Mouse (Mus musculus): Measurements from ENCODE around the gene Ncam1. TPM values are rescaled to one million over a fixed set of nuclear protein-coding genes. Genes with fewer than 3 reads are reported as not detected.

Ncam1 gene
- polyA plus RNA-seq, 1 experiment from 2014 or later, result 450 TPM

GRCm38 (mm10) chr9:49737166-49737565 is 61.6 kb downstream of the Ncam1 start:
- Histone ChIP-seq H3K9ac (ENCODE audit: low read depth, low read length) (no peak overlapping the region), H3K27ac (ENCODE audit: low read depth, low read length) (no peak overlapping the region), H3K9me3 (ENCODE audit: control insufficient read depth, low read length) (no peaks in the 10 kb centered on the region), H3K4me2 (ENCODE audit: low read length) (no peak overlapping the region), H3K27me3 (replicated peaks; ENCODE audit: control insufficient read depth, insufficient read depth, low read length) (no peaks in the 10 kb centered on the region), H3K36me3 (ENCODE audit: control insufficient read depth, insufficient read depth, low read length) (no peaks in the 10 kb centered on the region), H3K4me1 (ENCODE audit: control insufficient read depth, insufficient read depth, low read depth, low read length) (peaks cover 15% of the 10 kb centered on the region), H3K4me3 (ENCODE audit: low read length) (no peak overlapping the region)
- no peak for ATAC-seq
- WGBS, result 81% methylated on average over 6 of the region's 6 CpGs

- no peaks in the 10 kb centered on the region for H3K9me3 ChIP-seq (ENCODE audit: control insufficient read depth, low read length)
- no peak for ATAC-seq
- peaks cover 19% of the 10 kb centered on the region for H3K4me1 ChIP-seq (ENCODE audit: control insufficient read depth, insufficient read depth, low read depth, low read length)
- H3K36me3 ChIP-seq (ENCODE audit: control insufficient read depth, insufficient read depth, low read length), result no peaks in the 10 kb centered on the region
- H3K4me2 ChIP-seq (ENCODE audit: low read length), result no peak overlapping the region
- H3K27me3 ChIP-seq (replicated peaks; ENCODE audit: control insufficient read depth, insufficient read depth, low read length), result no peaks in the 10 kb centered on the region
- 79% methylated on average over 7 of the region's 7 CpGs for WGBS
- H3K9ac ChIP-seq (ENCODE audit: low read depth, low read length), result no peak overlapping the region
- no peak overlapping the region for H3K4me3 ChIP-seq (ENCODE audit: low read length)
- no peak overlapping the region for H3K27ac ChIP-seq (ENCODE audit: low read depth, low read length)
Observed at GRCm38 (mm10) chr9:49734348-49735007, 64.2 kb downstream of the Ncam1 start.

- ATAC-seq, result no peak; the same call in 1 of the 2 replicates
- Histone ChIP-seq H3K9ac (ENCODE audit: low read depth, low read length) (no peak overlapping the region), H3K36me3 (ENCODE audit: control insufficient read depth, insufficient read depth, low read length) (no peaks in the 10 kb centered on the region), H3K9me3 (ENCODE audit: control insufficient read depth, low read length) (no peaks in the 10 kb centered on the region), H3K4me3 (ENCODE audit: low read length) (no peak overlapping the region), H3K4me1 (ENCODE audit: control insufficient read depth, insufficient read depth, low read depth, low read length) (peaks cover 21% of the 10 kb centered on the region), H3K27me3 (replicated peaks; ENCODE audit: control insufficient read depth, insufficient read depth, low read length) (no peaks in the 10 kb centered on the region), H3K4me2 (ENCODE audit: low read length) (no peak overlapping the region), H3K27ac (ENCODE audit: low read depth, low read length) (no peak overlapping the region)
- 83% methylated on average over 5 of the region's 5 CpGs for WGBS
Observed at GRCm38 (mm10) chr9:49733726-49734125, 65.0 kb downstream of the Ncam1 start.

- Histone ChIP-seq H3K36me3 (ENCODE audit: control insufficient read depth, insufficient read depth, low read length) (no peaks in the 10 kb centered on the region), H3K4me1 (ENCODE audit: control insufficient read depth, insufficient read depth, low read depth, low read length) (peaks cover 18% of the 10 kb centered on the region), H3K27ac (ENCODE audit: low read depth, low read length) (no peak overlapping the region), H3K9ac (ENCODE audit: low read depth, low read length) (no peak overlapping the region), H3K9me3 (ENCODE audit: control insufficient read depth, low read length) (no peaks in the 10 kb centered on the region), H3K27me3 (replicated peaks; ENCODE audit: control insufficient read depth, insufficient read depth, low read length) (no peaks in the 10 kb centered on the region), H3K4me2 (ENCODE audit: low read length) (no peak overlapping the region), H3K4me3 (ENCODE audit: low read length) (no peak overlapping the region)
- no peak for ATAC-seq
- WGBS, result 37% methylated on average over 3 of the region's 3 CpGs
Observed at GRCm38 (mm10) chr9:49729479-49729878, 69.2 kb downstream of the Ncam1 start.

- Histone ChIP-seq H3K9me3 (ENCODE audit: control insufficient read depth, low read length) (no peaks in the 10 kb centered on the region), H3K27me3 (replicated peaks; ENCODE audit: control insufficient read depth, insufficient read depth, low read length) (no peaks in the 10 kb centered on the region), H3K4me2 (ENCODE audit: low read length) (no peak overlapping the region), H3K4me3 (ENCODE audit: low read length) (no peak overlapping the region), H3K36me3 (ENCODE audit: control insufficient read depth, insufficient read depth, low read length) (no peaks in the 10 kb centered on the region), H3K27ac (ENCODE audit: low read depth, low read length) (no peak overlapping the region), H3K4me1 (ENCODE audit: control insufficient read depth, insufficient read depth, low read depth, low read length) (peaks cover 18% of the 10 kb centered on the region), H3K9ac (ENCODE audit: low read depth, low read length) (no peak overlapping the region)
- ATAC-seq, result peak; percentile 55
- 22% methylated on average over 8 of the region's 8 CpGs for WGBS
Observed at GRCm38 (mm10) chr9:49728211-49728610, 70.5 kb downstream of the Ncam1 start.

DNA sequence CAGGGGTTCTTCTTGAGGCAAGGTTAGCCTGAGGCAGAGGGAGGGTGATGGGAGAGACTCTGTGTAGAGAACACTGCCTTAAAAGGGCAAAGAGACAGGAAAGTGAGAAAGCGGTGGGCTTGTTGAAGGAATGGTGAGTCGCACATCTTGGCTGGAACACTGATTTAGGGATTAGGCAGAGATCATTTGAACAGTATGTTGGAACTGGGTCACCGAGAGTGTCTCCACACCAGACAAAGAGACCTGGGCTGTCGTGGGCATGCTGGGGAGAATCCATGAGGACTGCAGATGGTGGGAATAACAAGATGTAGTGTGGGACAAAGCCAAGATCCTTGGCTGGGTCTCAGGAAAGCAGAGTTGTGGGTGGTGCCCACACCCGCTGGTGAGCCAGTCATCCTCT is 76.0 kb downstream of the Ncam1 start:
- Histone ChIP-seq H3K27ac (ENCODE audit: low read depth, low read length) (0 out of 2 replicates have a peak overlapping the region, but pooled peaks have one; percentile 10), H3K27me3 (replicated peaks; ENCODE audit: control insufficient read depth, insufficient read depth, low read length) (no peaks in the 10 kb centered on the region), H3K9me3 (ENCODE audit: control insufficient read depth, low read length) (no peaks in the 10 kb centered on the region), H3K4me1 (ENCODE audit: control insufficient read depth, insufficient read depth, low read depth, low read length) (peaks cover 5% of the 10 kb centered on the region), H3K36me3 (ENCODE audit: control insufficient read depth, insufficient read depth, low read length) (no peaks in the 10 kb centered on the region), H3K4me2 (ENCODE audit: low read length) (no peak overlapping the region), H3K4me3 (ENCODE audit: low read length) (no peak overlapping the region), H3K9ac (ENCODE audit: low read depth, low read length) (no peak overlapping the region)
- 73% methylated on average over 5 of the region's 5 CpGs for WGBS
- peak; percentile 34; the same call in 1 of the 2 replicates for ATAC-seq

DNA sequence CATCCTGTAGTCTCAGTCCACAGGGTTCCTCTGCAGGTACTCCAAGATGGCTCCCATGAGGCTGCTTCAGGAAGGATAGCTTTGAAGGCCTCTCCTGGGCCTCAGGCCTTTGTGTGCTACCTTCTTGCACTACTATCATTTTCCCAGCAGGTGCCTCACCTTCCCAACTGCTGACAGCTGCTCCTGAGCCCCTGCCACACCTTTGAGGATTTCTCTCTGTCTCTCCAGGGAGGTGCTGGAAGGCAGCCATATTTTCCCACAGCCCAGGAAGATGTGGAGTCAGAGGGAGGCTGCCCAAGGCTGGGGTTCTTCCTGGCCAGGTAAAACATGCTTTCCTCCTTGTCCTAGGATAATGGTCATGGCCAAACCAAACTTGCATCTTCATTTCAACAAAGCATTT is 83.6 kb downstream of the Ncam1 start:
- Histone ChIP-seq H3K36me3 (ENCODE audit: control insufficient read depth, insufficient read depth, low read length) (no peaks in the 10 kb centered on the region; the same call in 1 of the 2 replicates), H3K9me3 (ENCODE audit: control insufficient read depth, low read length) (no peaks in the 10 kb centered on the region), H3K4me2 (ENCODE audit: low read length) (no peak overlapping the region), H3K9ac (ENCODE audit: low read depth, low read length) (no peak overlapping the region), H3K4me3 (ENCODE audit: low read length) (no peak overlapping the region), H3K27me3 (replicated peaks; ENCODE audit: control insufficient read depth, insufficient read depth, low read length) (no peaks in the 10 kb centered on the region), H3K4me1 (ENCODE audit: control insufficient read depth, insufficient read depth, low read depth, low read length) (peaks cover 4% of the 10 kb centered on the region), H3K27ac (ENCODE audit: low read depth, low read length) (peak overlapping the region; percentile 54; the same call in 1 of the 2 replicates)
- no peak for ATAC-seq

DNA sequence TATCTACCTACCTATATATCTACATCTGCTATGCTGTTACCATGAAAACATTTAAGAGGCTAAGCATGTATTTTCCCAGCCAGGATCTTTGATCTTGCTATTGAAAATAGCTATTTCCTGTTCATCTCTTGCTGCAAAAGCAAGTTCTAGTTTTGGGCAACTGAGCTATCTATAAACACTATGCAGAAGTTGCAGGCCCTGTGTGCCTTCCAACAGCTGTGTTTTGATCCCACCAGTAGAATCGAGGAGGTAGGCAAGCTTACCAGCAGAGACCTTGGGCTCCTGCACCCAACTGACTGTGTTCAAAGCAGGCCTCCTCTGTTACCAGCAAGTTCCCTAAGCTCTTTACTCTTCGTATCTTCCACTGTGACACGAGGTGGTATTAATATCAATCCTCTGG is 84.6 kb downstream of the Ncam1 start:
- Histone ChIP-seq H3K27ac (ENCODE audit: low read depth, low read length) (no peak overlapping the region), H3K9me3 (ENCODE audit: control insufficient read depth, low read length) (no peaks in the 10 kb centered on the region), H3K4me2 (ENCODE audit: low read length) (no peak overlapping the region), H3K4me1 (ENCODE audit: control insufficient read depth, insufficient read depth, low read depth, low read length) (peaks cover 4% of the 10 kb centered on the region), H3K4me3 (ENCODE audit: low read length) (no peak overlapping the region), H3K27me3 (replicated peaks; ENCODE audit: control insufficient read depth, insufficient read depth, low read length) (no peaks in the 10 kb centered on the region), H3K9ac (ENCODE audit: low read depth, low read length) (no peak overlapping the region), H3K36me3 (ENCODE audit: control insufficient read depth, insufficient read depth, low read length) (no peaks in the 10 kb centered on the region; the same call in 1 of the 2 replicates)
- WGBS, result 58% methylated on average over 3 of the region's 3 CpGs
- ATAC-seq, result no peak

- no peak overlapping the region for H3K27ac ChIP-seq (ENCODE audit: low read depth, low read length)
Observed at GRCm38 (mm10) chr9:49707646-49708045, 91.1 kb downstream of the Ncam1 start.

More at GRCm38 (mm10) chr9:49707646-49708045, 91.1 kb downstream of the Ncam1 start:
- Histone ChIP-seq H3K9me3 (ENCODE audit: control insufficient read depth, low read length) (no peaks in the 10 kb centered on the region), H3K9ac (ENCODE audit: low read depth, low read length) (no peak overlapping the region), H3K36me3 (ENCODE audit: control insufficient read depth, insufficient read depth, low read length) (peaks cover 4% of the 10 kb centered on the region; the same call in 1 of the 2 replicates), H3K4me1 (ENCODE audit: control insufficient read depth, insufficient read depth, low read depth, low read length) (peaks cover 4% of the 10 kb centered on the region; the same call in 1 of the 2 replicates), H3K27me3 (replicated peaks; ENCODE audit: control insufficient read depth, insufficient read depth, low read length) (no peaks in the 10 kb centered on the region), H3K4me2 (ENCODE audit: low read length) (no peak overlapping the region), H3K4me3 (ENCODE audit: low read length) (no peak overlapping the region)
- ATAC-seq, result no peak
